Mouse (Mus musculus): Measurements from ENCODE around the gene Cald1.

Gene Cald1

DNA sequence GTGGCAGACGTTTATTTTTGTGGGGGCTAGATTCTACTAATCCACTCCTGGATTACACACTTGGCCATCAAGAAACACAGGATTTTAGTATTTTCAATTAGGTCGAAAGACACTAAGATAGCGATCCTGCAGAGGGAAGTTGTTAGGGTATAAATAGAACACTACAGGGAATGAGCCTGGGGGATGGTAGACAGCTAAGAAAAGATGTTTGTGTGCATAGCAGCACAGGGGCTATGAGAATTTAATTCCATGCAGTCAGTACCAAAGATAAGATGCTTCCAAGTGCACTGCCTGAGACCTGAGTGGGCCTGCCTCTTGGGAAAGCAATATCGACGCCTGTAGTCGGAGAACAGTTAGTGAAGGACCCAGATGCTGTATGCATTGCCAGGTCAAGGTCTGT is 172.2 kb downstream of the Cald1 start:
- DNase-seq, result no peak

DNA sequence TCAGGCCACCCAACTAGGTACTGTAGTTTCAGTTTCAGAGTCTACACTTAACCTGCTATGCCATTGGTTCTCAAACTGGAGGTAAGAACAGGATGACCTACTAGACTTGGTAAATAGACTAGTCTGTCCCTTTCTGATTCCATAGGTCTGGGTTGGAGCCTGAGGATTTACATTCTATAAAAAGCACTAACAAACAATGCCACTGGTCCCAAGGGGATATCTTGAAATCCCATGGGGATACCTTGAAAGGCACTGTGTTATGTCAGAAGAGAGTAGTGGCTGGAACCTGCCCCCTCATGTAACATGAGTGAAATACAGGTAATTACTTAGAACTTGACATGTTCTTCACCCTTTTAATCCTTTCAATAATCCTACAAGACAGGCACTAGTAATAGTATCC is 178.1 kb downstream of the Cald1 start:
- no peak for DNase-seq

DNA sequence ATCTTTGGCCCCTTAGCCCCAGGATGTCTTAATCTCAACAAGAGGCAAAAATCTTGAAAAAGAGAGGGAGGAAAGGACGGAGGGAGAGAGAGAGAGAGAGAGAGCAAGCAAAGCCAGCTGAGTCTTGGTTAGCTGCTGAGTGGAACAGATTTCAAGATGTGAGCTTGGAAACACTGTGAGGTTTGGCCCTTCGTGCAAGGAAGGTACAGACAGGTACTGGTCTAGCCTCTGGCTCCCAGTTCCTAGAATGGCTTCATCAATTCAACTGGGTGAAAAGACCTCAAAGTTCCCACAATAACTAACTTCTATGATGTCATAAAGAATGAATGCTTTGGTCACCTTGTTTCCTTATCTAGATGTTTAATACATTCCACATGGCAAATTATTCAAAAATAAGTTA is 178.8 kb downstream of the Cald1 start:
- DNase-seq, result no peak

DNA sequence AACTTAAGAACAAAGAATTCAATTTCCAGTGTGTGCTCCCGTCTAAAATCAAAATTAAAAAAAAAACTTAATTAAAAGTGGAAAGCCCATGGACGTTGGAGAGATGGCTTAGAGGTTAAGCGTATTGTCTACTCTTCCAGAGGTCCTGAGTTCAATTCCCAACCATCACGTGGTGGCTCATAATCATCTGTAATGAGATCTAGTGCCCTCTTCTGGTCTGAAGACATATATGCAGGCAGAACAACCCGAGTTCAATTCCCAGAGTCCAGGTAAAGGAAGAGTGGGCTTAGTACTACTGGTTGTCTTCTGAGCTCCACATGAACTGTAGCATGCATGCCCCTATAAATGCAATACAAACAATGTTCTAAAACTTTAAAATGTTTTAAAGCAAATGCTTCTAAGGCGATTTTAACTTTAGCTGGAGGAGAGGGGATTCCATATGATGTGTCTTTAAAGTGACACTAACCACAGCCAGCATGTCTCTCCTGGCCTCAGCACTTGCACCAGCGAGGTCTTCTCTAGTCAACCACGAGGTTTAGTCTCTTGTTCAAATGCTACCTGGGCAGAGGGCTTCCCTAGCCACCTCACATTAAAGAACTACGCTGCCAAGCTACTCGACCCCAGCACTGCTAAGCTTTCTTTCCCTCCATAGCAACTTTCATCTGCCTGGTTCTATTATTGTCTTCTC is 179.8 kb downstream of the Cald1 start:
- no peak for DNase-seq

DNA sequence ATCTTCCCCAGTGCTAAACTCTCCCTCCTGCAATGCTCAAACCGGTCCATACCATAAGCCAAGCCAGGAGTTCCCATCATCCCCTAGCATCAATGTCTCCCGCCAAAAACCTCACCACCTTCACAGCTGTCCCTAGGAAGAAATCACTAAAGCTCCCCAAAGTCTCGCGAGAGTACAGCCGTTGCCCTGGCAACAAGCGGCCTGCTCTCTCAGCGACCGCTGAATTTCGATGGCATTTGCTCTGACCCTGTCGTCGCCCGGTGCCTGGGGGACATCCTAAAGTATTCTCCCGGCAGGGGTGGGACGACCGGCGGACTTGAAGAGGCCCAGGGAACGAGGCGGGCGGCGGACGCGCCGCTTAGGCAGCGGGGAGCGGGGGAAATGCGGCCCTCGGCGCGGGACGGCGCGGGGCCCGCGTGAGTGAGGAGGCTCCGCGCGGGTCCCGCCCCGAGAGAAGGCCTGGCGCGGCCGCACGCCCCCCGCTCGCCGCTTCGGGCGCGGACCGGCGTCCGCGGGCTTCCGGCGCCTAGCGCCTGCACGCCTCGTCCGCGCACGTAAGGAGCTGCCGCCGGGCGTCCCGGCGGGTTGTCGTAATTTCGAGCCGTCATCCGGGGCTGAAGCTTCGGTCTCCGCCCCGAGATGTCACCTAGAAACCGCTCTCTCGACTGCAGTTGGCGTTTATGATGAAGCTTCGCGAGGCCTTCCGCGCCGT is 182.1 kb downstream of the Cald1 start, which contains the start of gene Agbl3:
Gene Agbl3, plus strand, starts transcription at position 202 of the 712 bp plus-strand sequence.
- DNase-seq, result peak; percentile 96 to 97

DNA sequence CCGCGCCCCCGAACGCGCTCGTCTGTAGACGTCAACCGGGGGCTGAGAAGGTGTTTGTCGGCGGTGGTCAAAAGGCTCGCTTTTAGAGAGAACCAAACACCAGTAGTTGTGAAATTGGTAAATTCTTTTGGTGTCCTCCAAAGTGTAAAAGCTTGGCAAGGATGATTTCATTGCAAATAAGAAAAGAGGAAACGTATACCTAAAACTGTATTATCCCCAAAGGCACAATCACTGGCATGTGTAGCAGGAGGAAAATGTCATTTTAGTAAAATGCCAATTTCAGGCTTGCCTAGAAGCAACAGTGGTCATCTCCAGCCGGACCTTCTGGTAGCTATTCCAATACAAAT is 182.6 kb downstream of the Cald1 start:
- peak in 1 of 2 experiments; percentile 9 for DNase-seq

DNA sequence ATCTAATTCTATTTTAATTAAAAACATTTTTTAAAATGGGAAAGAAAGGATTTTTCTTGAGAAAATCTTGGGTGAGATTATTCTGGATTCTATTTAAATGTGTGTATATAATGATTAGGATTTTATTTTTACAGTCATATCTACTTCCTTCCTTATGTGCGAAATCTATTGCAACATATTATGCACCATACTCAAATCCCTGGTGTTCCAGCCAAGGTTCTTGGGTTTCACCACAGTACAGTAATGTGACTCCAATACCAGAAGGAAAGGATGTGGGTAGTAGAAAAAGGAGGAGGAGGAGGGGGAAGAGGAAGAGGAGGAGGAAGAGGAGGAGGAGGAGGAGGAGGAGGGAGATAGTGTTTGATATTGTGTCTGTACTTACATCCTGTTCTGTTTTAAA is 184.2 kb downstream of the Cald1 start:
- DNase-seq, result no peak

DNA sequence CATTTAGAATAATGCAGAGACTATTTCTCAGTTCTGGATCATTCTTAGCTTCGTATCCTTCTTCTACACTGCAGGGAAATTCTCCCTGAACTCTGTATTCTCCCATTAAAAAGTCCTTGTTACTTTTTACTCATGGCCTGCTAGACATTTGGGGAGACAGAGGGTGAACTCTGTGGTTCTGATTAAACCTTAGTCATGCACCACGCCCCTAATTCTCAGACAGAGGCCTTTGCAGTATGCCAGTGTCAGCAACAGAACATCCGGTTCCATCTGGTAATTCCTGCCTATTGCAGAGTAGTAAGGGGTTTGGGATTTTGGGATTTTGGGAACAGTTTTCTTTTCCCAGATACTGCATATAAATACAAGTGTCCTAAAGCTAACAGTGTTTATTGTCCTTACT is 198.6 kb downstream of the Cald1 start:
- no peak for DNase-seq

DNA sequence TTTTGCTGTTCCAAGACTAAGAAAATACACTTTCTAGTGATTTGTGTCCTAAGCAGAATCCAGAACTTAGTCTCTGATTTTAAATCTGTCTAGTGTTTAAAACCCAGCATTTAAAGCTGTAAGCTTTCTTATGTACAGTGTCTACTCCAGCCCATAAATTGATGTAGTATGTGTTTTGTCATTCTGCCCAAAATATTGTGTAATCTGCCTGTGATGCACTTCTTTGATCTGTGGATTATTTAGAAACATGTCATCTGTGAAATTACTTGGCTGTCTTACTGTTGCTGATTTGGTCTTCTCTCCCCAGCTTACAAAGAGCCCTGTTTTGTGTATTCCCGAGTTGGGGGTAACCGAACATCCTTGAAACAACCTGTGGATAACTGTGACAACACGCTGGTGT is 199.6 kb downstream of the Cald1 start:
- DNase-seq, result no peak

DNA sequence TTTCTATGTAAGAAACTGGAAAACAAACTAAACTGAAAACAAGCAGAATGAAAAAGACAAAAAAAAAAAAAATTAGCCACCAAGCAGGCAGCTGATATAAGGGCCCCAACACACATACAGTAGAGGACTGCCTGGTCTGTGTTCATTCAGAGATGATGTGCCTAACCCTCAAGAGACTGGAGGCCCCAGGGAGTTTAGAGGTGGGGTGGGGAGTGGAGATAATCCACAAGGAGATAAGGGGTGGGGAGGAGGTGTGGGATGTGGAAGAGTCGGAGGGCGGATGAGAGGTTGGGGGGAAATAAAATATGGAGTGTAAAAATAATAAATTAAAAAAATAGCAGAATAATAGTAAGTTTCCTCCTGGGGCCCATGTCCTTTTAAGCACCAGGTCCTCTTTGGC is 207.3 kb downstream of the Cald1 start:
- DNase-seq, result no peak

DNA sequence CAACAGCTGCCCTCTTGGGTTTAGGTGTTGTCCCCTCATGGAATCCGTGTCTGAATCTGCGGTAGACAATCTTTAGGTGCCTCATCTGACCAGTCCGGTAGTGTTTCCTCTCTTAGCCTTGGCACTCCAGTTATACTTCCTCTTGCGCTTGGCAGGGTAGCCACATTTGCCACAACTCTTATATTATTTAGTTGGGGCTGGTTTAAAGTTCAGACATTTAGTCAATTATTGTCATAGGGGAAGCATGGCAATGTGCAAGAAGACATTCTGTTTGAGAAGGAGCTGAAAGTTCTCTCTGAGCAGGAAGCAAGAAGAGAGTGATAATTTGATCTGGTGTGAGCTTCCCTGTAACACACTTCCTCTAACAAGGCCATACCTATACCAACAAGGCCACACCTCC is 212.4 kb downstream of the Cald1 start:
- no peak for DNase-seq

DNA sequence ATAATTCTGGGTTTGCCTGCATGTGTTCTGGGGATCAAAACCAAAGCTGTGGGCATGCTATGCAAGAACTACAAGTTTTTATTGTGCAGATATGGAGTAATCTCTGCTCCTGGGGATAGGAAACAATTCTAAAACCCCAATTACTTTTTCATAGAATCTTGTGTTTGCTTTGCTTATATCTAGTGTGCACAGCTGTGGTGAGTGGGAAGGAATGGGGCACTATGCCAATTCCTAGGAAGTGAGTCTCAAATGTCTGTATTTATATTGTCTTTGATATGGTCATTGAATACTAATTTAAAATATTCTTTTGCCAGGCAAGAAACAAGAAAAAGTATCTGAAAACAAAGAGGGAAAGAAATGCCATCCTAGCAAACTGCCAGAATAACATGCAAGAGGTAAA is 226.1 kb downstream of the Cald1 start:
- no peak for DNase-seq
